8 mouse cellular contexts compared by ENCODE assay signal in genomic region chr7:28378066-28378690, GRCm38 (mm10). TPM values are rescaled to one million over a fixed set of nuclear protein-coding genes. Genes with fewer than 3 reads are reported as not detected.
A peak's percentile ranks its signal among the peaks of the same experiment; 100 is the strongest.
DNase-seq lines count a peak whose midpoint lies in the region; ATAC-seq lines count a peak whose summit lies in the region.

No protein-coding gene starts in this region.

- H3K27ac ChIP-seq in liver, embryonic 15.5 days (replicated peaks) = peak overlapping the region; percentile 94
- H3K27ac ChIP-seq in neural tube, embryonic 15.5 days (replicated peaks) = peak overlapping the region; percentile 79; the same call in 1 of the 2 replicates

- intact Hi-C loops in left cerebral cortex, postnatal 4 days (cut with DNase I) = no loop called here
- intact Hi-C loops in left cerebral cortex, postnatal 14 days (cut with DNase I) = no loop called here

- H3K9ac ChIP-seq in liver, embryonic 15.5 days = peak overlapping the region; percentile 80
- H3K9ac ChIP-seq in neural tube, embryonic 15.5 days (replicated peaks) = peak overlapping the region; percentile 70

- H3K4me1 ChIP-seq in liver, embryonic 15.5 days (replicated peaks) = peaks cover 97% of the 10 kb centered on the region
- peaks cover 70% of the 10 kb centered on the region for H3K4me1 ChIP-seq in neural tube, embryonic 15.5 days

- DNase-seq in left cerebral cortex, postnatal 4 days = peak; percentile 19
- no peak for DNase-seq in left cerebral cortex, postnatal 14 days (ENCODE audit: low spot score in 2 of 2)
- DNase-seq in gastrocnemius, adult 8-10 months (ENCODE audit: low spot score in 2 of 2) = peak; percentile 57 to 67
- peak; percentile 82 for DNase-seq in induced T-regulatory cell, adult 2 months (ENCODE audit: low read depth)
- no peak for DNase-seq in right cerebral cortex, postnatal 4 days
- no peak for DNase-seq in layer of hippocampus, adult 9-11 months

- H3K36me3 ChIP-seq in liver, embryonic 15.5 days (replicated peaks) = peaks cover 9% of the 10 kb centered on the region
- no peaks in the 10 kb centered on the region for H3K36me3 ChIP-seq in neural tube, embryonic 15.5 days

- no peaks in the 10 kb centered on the region for H3K27me3 ChIP-seq in liver, embryonic 15.5 days
- no peaks in the 10 kb centered on the region for H3K27me3 ChIP-seq in neural tube, embryonic 15.5 days (replicated peaks)

- WGBS in liver, embryonic 15.5 days (ENCODE audit: insufficient replicate concordance) = 20% methylated on average over 32 of the region's 32 CpGs
- 48% methylated on average over 32 of the region's 32 CpGs for WGBS in neural tube, embryonic 15.5 days

- no peaks in the 10 kb centered on the region for H3K9me3 ChIP-seq in liver, embryonic 15.5 days (replicated peaks)
- H3K9me3 ChIP-seq in neural tube, embryonic 15.5 days (replicated peaks) = no peaks in the 10 kb centered on the region

- H3K4me2 ChIP-seq in liver, embryonic 15.5 days = peak overlapping the region; percentile 95
- H3K4me2 ChIP-seq in neural tube, embryonic 15.5 days = peak overlapping the region; percentile 79

- H3K4me3 ChIP-seq in liver, embryonic 15.5 days (replicated peaks) = peak overlapping the region; percentile 71
- peak overlapping the region; percentile 56 for H3K4me3 ChIP-seq in neural tube, embryonic 15.5 days (replicated peaks)

- ATAC-seq in liver, embryonic 15.5 days (ENCODE audit: insufficient read depth) = no peak
- no peak for ATAC-seq in neural tube, embryonic 15.5 days (ENCODE audit: low FRiP score)

RNA-seq across cellular contexts. Expression of gene Zfp36, which starts 1.9 kb away (rescaled TPM):
- 1 to 10 TPM; 1.9 to 2.3 TPM for total RNA-seq in left cerebral cortex, postnatal 4 days (2021)
- total RNA-seq in left cerebral cortex, postnatal 14 days (2021) = 1 to 10 TPM; 1.5 to 3.3 TPM
- 10 to 100 TPM in 2 of 4 experiments, 1 to 10 TPM in 2; 6.5 to 25.6 (median 9.0) TPM for total RNA-seq in gastrocnemius, adult 8-10 months (2022)
- polyA plus RNA-seq in liver, embryonic 15.5 days (2015; fragmentation: Nextera tagmentation; extraction: Ambion mirVana) = 8.3 and 8.8 TPM in 2 replicates
- polyA plus RNA-seq in neural tube, embryonic 15.5 days (2015; fragmentation: Nextera tagmentation; extraction: Ambion mirVana) = 4.2 and 7.5 TPM in 2 replicates

RNA-seq across cellular contexts. Expression of gene Plekhg2, which starts 5.8 kb away (rescaled TPM):
- total RNA-seq in left cerebral cortex, postnatal 4 days (2021) = 10 to 100 TPM; 25.0 to 33.3 TPM
- 10 to 100 TPM; 10.1 to 10.3 TPM for total RNA-seq in left cerebral cortex, postnatal 14 days (2021)
- 1 to 10 TPM; 2.0 to 3.3 (median 2.6) TPM for total RNA-seq in gastrocnemius, adult 8-10 months (2022)
- 4.5 and 5.1 TPM in 2 replicates for polyA plus RNA-seq in liver, embryonic 15.5 days (2015; fragmentation: Nextera tagmentation; extraction: Ambion mirVana)
- polyA plus RNA-seq in neural tube, embryonic 15.5 days (2015; fragmentation: Nextera tagmentation; extraction: Ambion mirVana) = 21.4 and 26.5 TPM in 2 replicates

RNA-seq across cellular contexts. Expression of gene Med29, which starts 14.3 kb away (rescaled TPM):
- 10 to 100 TPM; 18.6 to 19.7 TPM for total RNA-seq in left cerebral cortex, postnatal 4 days (2021)
- total RNA-seq in left cerebral cortex, postnatal 14 days (2021) = 10 to 100 TPM; 18.0 to 19.8 TPM
- total RNA-seq in gastrocnemius, adult 8-10 months (2022) = 10 to 100 TPM; 19.3 to 24.6 (median 20.5) TPM
- polyA plus RNA-seq in liver, embryonic 15.5 days (2015; fragmentation: Nextera tagmentation; extraction: Ambion mirVana) = 23.9 and 25.6 TPM in 2 replicates
- 48.4 and 50.0 TPM in 2 replicates for polyA plus RNA-seq in neural tube, embryonic 15.5 days (2015; fragmentation: Nextera tagmentation; extraction: Ambion mirVana)

RNA-seq across cellular contexts. Expression of gene Paf1, which starts 14.6 kb away (rescaled TPM):
- total RNA-seq in left cerebral cortex, postnatal 4 days (2021) = 10 to 100 TPM; 77.7 to 86.8 TPM
- 10 to 100 TPM; 59.9 to 60.0 TPM for total RNA-seq in left cerebral cortex, postnatal 14 days (2021)
- total RNA-seq in gastrocnemius, adult 8-10 months (2022) = 10 to 100 TPM; 19.8 to 32.6 (median 24.8) TPM
- 24.6 and 26.2 TPM in 2 replicates for polyA plus RNA-seq in liver, embryonic 15.5 days (2015; fragmentation: Nextera tagmentation; extraction: Ambion mirVana)
- 89.3 and 96.0 TPM in 2 replicates for polyA plus RNA-seq in neural tube, embryonic 15.5 days (2015; fragmentation: Nextera tagmentation; extraction: Ambion mirVana)

RNA-seq across cellular contexts. Expression of gene Rps16, which starts 27.7 kb away (rescaled TPM):
- 100 to 1,000 TPM; 913 to 959 TPM for total RNA-seq in left cerebral cortex, postnatal 4 days (2021)
- total RNA-seq in left cerebral cortex, postnatal 14 days (2021) = 100 to 1,000 TPM; 481 to 507 TPM
- total RNA-seq in gastrocnemius, adult 8-10 months (2022) = 100 to 1,000 TPM; 442 to 558 (median 490) TPM
- polyA plus RNA-seq in liver, embryonic 15.5 days (2015; fragmentation: Nextera tagmentation; extraction: Ambion mirVana) = 540 and 619 TPM in 2 replicates
- polyA plus RNA-seq in neural tube, embryonic 15.5 days (2015; fragmentation: Nextera tagmentation; extraction: Ambion mirVana) = 467 and 619 TPM in 2 replicates

Comparison
In these comparisons a context has a peak if more than half of its experiments do, and no peak if none do; other contexts are left out.
1. DNase-seq: peak in left cerebral cortex, postnatal 4 days (single experiment), gastrocnemius, adult 8-10 months (2 of 2) and induced T-regulatory cell, adult 2 months (single experiment); none in left cerebral cortex, postnatal 14 days (0 of 2), right cerebral cortex, postnatal 4 days (single experiment) and layer of hippocampus, adult 9-11 months (single experiment).